Mouse (Mus musculus) kidney, embryonic 15.5 days (tissue): ENCODE measurements at regions not wholly inside any gene's neighbourhood (a gene's known extent, or its start where the extent isn't known, plus 50 kb on each side); places are given as distances from the start of the nearest gene placed in this dataset.

Experiments used
- ATAC-seq: fragments of 200-750 bp; cut with Nextera tagmentation; replicated peaks from 2 replicates; pipeline ENCODE4 v1.8.0; 2017; ENCODE audit warnings: moderate TSS enrichment; ENCODE audit not compliant: low FRiP score
- H3K27ac ChIP-seq: fragments of 300-500 bp; sonication (generic); 2 replicates; pipeline ENCODE4 v1.5.1; 2015; ENCODE audit warnings: mild to moderate bottlenecking, inconsistent platforms
- H3K27me3 ChIP-seq: fragments of 300-500 bp; sonication (generic); 2 replicates; pipeline ENCODE4 v1.6.1; 2015; ENCODE audit warnings: inconsistent platforms
- H3K36me3 ChIP-seq: fragments of 300-500 bp; sonication (generic); 2 replicates; pipeline ENCODE4 v1.6.1; 2015; ENCODE audit warnings: inconsistent platforms
- H3K4me1 ChIP-seq: fragments of 300-500 bp; sonication (generic); 2 replicates; pipeline ENCODE4 v1.6.1; 2015; ENCODE audit warnings: inconsistent platforms
- H3K4me2 ChIP-seq: fragments of 300-500 bp; sonication (generic); 2 replicates; pipeline ENCODE4 v1.6.1; 2015; ENCODE audit warnings: moderate library complexity, mild to moderate bottlenecking, inconsistent platforms
- H3K4me3 ChIP-seq: fragments of 300-500 bp; sonication (generic); replicated peaks from 2 replicates; pipeline ENCODE4 v1.5.1; 2015; ENCODE audit warnings: mild to moderate bottlenecking, inconsistent platforms
- H3K9ac ChIP-seq: fragments of 300-500 bp; sonication (generic); 2 replicates; pipeline ENCODE4 v1.6.1; 2015; ENCODE audit warnings: mild to moderate bottlenecking, inconsistent platforms
- H3K9me3 ChIP-seq: fragments of 300-500 bp; sonication (generic); replicated peaks from 2 replicates; pipeline ENCODE4 v1.6.1; 2016; ENCODE audit warnings: inconsistent platforms
- WGBS: fragments of 180-500 bp; shearing (Covaris S2); methylation state at CpG from one replicate; pipeline ENCODE4 v1.1.7; 2015; ENCODE audit warnings: mixed read lengths; 5-methylcytosine and 5-hydroxymethylcytosine counted together

- ATAC-seq = no peak
- 0 out of 2 replicates have a peak, but pooled peaks cover 3% of the 10 kb centered on the region for H3K4me1 ChIP-seq
Measured at GRCm38 (mm10) chr1:60625698-60626486, 59.0 kb upstream of the Raph1 start.

DNA sequence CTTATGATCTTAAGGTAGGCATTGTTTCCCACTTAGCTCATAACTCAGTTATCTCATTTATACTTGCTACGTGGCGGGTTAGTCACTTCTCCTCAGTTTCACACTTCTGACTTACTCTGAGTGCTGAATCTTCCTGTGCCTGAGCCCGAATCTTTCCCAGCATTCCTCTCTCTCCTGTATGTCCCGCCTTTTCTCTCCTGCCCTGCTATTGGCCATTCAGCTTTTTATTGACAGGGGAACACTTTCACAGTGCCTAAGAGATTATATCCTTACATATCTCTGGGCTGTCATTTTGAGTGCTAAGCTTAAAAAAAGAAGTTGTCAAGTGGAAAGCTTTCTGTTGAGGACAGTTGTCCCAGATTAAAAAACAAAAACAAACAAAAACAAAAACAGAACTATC lies 57.3 kb upstream of the Raph1 start:
- WGBS = 88% methylated on average over 4 of the region's 4 CpGs
- H3K9me3 ChIP-seq = no peaks in the 10 kb centered on the region
- no peaks in the 10 kb centered on the region for H3K36me3 ChIP-seq
- H3K27ac ChIP-seq = no peak overlapping the region
- no peak for ATAC-seq
- H3K4me1 ChIP-seq = 0 out of 2 replicates have a peak, but pooled peaks cover 3% of the 10 kb centered on the region
- H3K9ac ChIP-seq = no peak overlapping the region
- H3K4me3 ChIP-seq = no peak overlapping the region
- H3K4me2 ChIP-seq = no peak overlapping the region
- H3K27me3 ChIP-seq = no peaks in the 10 kb centered on the region

More at GRCm38 (mm10) chr1:60625698-60626486, 59.0 kb upstream of the Raph1 start:
- no peaks in the 10 kb centered on the region for H3K9me3 ChIP-seq
- H3K4me3 ChIP-seq = no peak overlapping the region
- 55% methylated on average over 17 of the region's 17 CpGs for WGBS
- no peak overlapping the region for H3K27ac ChIP-seq
- no peaks in the 10 kb centered on the region for H3K36me3 ChIP-seq
- H3K9ac ChIP-seq = no peak overlapping the region
- H3K27me3 ChIP-seq = no peaks in the 10 kb centered on the region
- H3K4me2 ChIP-seq = no peak overlapping the region

- Histone ChIP-seq H3K4me1 (0 out of 2 replicates have a peak, but pooled peaks cover 3% of the 10 kb centered on the region), H3K9ac (no peak overlapping the region), H3K27ac (no peak overlapping the region), H3K4me3 (no peak overlapping the region), H3K4me2 (no peak overlapping the region), H3K9me3 (no peaks in the 10 kb centered on the region), H3K36me3 (no peaks in the 10 kb centered on the region), H3K27me3 (no peaks in the 10 kb centered on the region)
- ATAC-seq = no peak
- WGBS = 91% methylated on average over 3 of the region's 3 CpGs
Measured at GRCm38 (mm10) chr1:60623440-60624016, 56.6 kb upstream of the Raph1 start.

GRCm38 (mm10) chr1:60621770-60622169 lies 54.9 kb upstream of the Raph1 start:
- ATAC-seq = no peak
- Histone ChIP-seq H3K4me2 (no peak overlapping the region), H3K36me3 (no peaks in the 10 kb centered on the region), H3K27me3 (no peaks in the 10 kb centered on the region), H3K9me3 (no peaks in the 10 kb centered on the region), H3K9ac (no peak overlapping the region), H3K27ac (no peak overlapping the region), H3K4me1 (0 out of 2 replicates have a peak, but pooled peaks cover 3% of the 10 kb centered on the region), H3K4me3 (no peak overlapping the region)
- 75% methylated on average over 3 of the region's 3 CpGs for WGBS

GRCm38 (mm10) chr1:60621064-60621726 lies 54.3 kb upstream of the Raph1 start:
- H3K4me1 ChIP-seq = 0 out of 2 replicates have a peak, but pooled peaks cover 2% of the 10 kb centered on the region
- no peaks in the 10 kb centered on the region for H3K36me3 ChIP-seq
- H3K9me3 ChIP-seq = no peaks in the 10 kb centered on the region
- no peak for ATAC-seq
- WGBS = 83% methylated on average over 8 of the region's 8 CpGs
- no peak overlapping the region for H3K9ac ChIP-seq
- H3K4me3 ChIP-seq = no peak overlapping the region
- H3K27me3 ChIP-seq = no peaks in the 10 kb centered on the region
- no peak overlapping the region for H3K4me2 ChIP-seq
- H3K27ac ChIP-seq = no peak overlapping the region

DNA sequence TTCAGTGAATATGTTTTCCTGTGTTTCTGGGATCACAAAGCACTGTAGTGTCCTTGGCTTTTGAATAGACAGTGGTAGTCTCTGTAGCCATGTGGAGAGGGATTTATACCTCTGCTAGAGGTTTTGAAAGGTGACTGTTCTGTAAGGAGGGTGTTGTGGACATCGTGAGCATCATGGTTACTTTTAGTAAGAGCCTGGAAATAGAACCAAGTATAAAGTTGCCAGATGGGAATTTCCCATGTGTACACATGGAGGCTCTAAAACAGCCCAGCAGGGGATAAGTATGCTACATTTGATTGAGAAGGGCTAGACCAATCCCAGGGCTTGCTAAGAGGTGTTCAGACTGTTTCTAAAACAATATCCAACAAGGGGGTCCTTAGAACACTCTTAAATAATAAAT lies 51.5 kb upstream of the Raph1 start:
- ATAC-seq = no peak
- Histone ChIP-seq H3K4me1 (no peaks in the 10 kb centered on the region), H3K27ac (no peak overlapping the region), H3K36me3 (no peaks in the 10 kb centered on the region), H3K4me2 (no peak overlapping the region), H3K9ac (no peak overlapping the region), H3K9me3 (no peaks in the 10 kb centered on the region), H3K27me3 (no peaks in the 10 kb centered on the region), H3K4me3 (no peak overlapping the region)
- WGBS = 89% methylated on average over 1 of the region's 1 CpGs

DNA sequence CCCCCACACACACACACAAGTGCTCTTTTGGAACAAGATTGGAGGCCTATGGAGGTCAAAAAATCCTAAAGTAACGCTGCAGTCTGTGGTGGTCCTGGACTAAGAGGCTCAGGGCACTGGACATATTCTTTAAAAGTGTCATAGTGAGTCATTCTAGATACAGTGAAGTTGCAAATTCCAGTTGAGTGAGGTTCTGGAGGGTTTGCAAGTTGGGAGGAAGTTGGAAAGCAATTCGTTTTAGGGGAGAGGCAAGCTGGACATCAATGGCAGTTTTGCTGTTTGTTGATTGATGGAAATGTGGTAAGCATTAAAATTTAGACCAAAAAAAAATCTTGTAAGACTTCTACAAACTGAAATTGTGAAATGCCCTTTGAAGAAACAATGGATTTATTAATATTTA lies 50.0 kb upstream of the Raph1 start:
- Histone ChIP-seq H3K27ac (no peak overlapping the region), H3K4me3 (no peak overlapping the region), H3K9ac (no peak overlapping the region), H3K4me2 (no peak overlapping the region), H3K27me3 (no peaks in the 10 kb centered on the region), H3K36me3 (no peaks in the 10 kb centered on the region), H3K4me1 (no peaks in the 10 kb centered on the region), H3K9me3 (no peaks in the 10 kb centered on the region)
- WGBS = 74% methylated on average over 2 of the region's 2 CpGs
- ATAC-seq = no peak
